Mouse (Mus musculus) frontal cortex, adult (tissue): Measurements from ENCODE around the gene Sapcd1.
A peak's percentile ranks its signal among the peaks of the same experiment; 100 is the strongest.
"Not testable (repeated sequence)": the region's sequence is repeated elsewhere in the genome, so short reads cannot be mapped to it uniquely, and the experiment has no call there.

ENCODE experiments used
- ATAC-seq: cut with Nextera tagmentation; 2 replicates; pipeline ENCODE4 v1.9.2; 2017; ENCODE audit warnings: mild to moderate bottlenecking, moderate library complexity, mixed read lengths; ENCODE audit not compliant: low TSS enrichment

The Sapcd1 gene

DNA sequence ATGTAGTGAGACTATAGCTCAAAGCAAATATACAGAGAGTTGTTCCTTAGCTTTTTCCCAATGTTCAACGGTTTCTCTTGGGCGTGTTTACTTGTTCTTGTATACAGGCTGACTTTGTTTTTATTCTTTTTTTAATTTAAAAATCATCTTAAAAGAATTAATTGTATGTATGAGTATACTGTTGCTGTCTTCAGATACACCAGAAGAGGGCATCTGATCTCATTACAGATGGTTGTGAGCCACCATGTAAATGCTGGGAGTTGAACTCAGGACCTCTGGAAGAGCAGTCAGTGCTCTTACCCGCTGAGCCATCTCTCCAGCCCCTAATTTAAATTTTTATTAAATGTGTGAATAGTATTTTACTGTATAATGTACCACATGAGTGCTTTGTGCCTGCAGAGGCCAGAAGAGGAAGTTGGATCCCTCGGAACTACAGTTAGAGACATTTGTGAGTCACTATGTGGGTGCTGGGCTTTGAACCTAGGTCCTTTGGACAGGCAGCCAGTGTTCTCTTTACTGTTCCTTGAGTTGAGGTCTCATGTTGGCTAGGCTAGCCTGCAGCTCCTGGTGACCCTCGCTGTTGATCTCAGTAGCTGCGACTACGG, 20.3 kb downstream of the Sapcd1 start:
- no peak for ATAC-seq

DNA sequence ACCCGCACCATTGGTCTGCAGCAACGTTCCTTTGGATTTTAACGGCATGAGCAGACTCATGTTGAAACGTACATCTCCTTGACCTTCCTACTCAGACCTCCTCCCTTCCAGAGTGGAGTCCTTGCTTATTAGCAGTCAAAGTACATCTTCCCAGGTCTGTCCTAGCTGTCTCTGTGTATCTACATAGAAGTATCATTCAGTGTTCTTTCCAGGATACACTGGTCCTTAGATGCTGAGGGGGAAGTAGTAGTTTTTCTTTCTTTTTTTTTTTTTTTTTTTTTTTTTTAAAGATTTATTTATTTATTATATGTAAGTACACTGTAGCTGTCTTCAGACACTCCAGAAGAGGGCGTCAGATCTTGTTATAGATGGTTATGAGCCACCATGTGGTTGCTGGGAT, 21.9 kb downstream of the Sapcd1 start:
- not testable (repeated sequence) for ATAC-seq

DNA sequence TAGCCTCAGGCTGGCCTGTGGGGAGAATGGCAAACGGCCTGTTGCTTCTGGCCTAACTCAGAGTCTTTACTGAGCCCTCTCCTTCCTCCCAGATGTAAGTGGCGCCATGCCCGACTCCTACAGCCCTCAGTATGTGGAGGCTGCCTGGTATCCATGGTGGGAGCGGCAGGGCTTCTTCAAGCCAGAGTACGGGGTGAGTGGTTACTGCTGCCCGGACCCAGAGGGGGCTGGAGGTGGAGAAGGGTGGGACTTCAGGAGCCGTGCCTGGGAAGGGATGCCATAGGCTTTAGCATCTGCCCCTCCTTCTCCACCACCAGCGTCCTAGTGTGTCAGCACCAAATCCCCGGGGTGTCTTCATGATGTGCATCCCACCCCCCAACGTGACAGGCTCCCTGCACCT, 22.7 kb downstream of the Sapcd1 start:
- no peak for ATAC-seq

DNA sequence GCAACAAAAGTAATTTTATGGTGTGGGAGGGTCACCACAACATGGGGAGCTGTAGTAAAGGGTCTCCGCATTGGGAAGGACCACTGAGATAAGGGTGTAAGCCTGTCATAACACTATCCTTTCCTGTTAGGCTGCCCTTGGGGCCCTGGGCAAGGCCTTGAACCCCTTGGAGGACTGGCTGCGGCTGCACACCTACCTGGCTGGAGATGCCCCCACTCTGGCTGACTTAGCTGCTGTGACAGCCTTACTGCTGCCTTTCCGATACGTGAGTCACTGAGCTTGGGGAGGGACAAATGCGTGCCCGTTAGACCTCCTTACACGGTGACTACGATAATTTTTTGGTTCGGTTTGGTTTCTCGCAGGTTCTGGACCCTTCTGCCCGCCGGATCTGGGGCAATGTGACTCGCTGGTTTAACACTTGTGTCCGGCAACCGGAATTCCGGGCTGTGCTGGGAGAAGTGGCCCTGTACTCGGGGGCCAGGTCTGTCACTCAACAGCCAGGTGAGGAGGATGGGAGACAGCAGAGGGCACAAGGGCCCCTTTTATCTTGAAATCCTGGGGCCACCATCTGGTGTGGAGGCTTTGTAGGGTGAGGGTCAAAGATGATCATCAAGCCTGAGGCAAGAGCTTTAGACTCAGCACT, 23.6 kb downstream of the Sapcd1 start:
- ATAC-seq: no peak

DNA sequence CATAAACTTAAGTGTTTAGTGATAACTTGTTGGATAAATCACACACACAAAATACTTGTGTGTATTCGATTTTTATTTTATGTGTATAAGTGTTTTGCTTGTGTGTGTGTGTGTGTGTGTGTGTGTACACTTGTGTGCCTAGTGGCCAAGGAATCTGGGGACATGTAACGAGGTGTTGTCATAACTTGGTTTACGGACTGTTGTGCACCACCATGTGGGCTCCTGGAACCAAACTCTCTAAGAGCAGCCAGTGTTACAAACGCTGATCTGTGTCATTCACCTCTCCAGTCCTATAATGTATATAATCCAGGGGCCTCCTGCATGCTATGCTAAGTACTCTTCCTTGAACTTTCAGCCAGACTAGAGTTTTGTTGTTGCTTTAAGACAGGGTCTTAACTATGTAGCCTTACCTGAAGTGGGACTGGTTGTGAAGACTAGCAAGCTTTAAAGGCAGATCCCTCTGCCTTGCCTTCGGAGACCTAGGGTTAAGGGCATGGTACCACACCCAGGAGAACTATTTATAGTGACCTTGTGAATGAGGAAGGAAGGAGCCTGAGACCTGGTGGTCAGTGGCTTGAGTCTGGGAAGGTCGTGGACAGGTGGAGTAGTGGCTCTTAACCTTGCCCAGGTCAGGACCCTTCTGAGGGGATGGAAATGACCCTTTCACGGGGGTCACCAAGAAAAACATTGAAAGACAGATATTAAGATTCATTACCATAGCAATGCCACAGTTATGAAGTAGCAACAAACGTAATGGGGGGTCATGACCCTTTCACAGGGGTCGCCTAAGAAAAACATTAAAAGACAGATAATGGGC, 24.6 kb downstream of the Sapcd1 start:
- no peak for ATAC-seq

DNA sequence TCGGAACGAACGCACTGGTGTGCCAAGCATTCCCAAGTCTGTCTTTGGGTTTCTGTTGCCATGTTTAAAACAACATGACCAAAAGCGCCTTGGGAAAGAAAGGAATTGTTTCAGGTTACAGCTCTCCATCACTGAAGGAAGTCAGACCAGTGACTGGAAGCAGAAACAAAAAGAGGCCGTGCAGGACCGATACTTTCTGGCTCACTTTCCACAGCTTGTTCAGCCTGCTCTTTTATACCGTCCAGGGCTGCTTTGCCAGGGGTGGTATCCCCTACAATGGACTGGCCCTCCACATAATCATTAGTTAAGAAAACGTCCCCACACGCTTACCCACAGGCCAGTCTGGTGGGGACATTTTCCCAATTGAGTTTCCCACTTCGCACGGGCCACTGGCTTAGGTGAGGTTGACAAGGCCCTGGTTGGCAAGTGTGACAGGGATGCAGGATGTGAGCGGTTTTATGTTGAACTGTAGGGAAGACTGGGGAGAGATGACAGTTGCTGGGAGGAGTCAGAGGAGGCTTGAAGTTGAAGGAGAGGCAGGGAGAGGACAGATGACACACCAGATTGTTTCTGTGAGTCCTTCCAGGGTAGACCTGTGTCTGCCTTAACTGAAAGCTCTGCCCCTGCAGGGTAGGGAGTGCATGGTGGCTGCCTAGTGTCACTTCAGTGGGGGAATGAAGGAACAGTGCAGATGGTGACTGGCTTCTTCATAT, 25.5 kb downstream of the Sapcd1 start:
- ATAC-seq: no peak

DNA sequence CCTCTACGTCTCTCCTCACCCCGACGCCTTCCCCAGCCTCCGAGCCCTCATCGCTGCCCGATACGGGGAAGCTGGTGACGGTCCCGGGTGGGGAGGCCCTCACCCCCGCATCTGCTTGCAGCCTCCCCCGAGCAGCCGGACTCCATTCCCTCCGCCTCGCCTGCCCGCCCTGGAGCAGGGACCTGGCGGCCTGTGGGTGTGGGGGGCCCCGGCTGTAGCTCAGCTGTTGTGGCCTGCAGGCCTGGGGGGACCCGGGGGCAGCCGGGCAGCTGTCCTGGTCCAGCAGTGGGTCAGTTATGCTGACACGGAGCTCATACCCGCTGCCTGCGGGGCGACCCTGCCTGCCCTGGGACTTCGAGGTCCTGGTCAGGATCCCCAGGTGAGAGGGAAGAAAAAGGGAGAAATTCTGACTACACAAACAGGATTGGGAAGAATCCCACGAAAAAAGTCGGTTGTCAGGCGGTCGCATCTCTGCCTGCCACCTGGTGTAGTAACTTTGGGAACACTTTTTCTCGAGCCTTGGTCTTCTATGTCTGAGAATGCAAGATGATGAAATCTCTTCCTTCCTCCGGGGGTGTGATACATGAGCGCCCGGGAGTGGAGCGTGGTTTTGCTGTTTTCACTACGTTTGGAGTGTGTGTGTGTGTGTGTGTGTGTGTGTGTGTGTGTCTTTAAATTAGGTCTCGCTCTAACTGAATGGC, 26.2 kb downstream of the Sapcd1 start:
- peak; percentile 45; the same call in 1 of the 2 replicates for ATAC-seq

DNA sequence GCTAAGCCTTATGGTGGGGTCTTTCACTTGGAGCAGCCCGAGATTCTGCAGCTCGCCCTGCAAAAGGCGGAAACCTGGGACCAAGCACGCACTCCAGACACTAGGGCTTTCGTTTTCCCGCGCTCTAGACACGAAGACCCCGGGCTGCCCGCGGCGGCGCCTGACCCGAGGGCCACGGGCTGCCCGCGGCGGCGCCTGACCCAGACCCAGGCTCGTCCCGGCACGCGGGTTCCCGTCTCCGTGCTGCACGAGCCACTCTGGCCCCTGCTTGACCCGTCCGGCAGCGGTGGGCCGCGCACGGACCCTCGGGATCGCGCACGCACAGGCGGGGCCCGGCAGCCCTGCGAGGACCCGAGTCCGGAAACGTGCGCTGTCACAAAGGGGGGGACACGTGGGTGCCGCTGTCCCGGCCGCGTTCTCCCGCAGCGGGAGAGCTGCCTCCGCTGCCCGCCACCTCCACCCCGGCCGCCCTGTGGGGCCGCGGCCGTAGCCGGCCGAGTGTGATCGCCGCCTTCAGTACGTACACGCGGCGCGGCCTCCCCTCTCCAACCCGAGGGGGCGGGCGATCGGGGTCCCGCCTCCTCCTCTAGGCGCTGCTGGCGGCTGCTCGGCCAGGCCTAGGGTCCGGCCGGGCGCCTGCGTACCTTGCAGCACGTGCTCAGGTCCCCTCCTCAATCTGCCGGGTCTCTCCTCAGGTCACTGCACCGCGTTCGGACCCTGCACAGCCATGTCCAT, 26.9 kb downstream of the Sapcd1 start, which contains the start of gene Vars:
Vars (plus strand) TSS at position 271 of the 735 bp plus-strand sequence.
- peak; percentile 76 for ATAC-seq

DNA sequence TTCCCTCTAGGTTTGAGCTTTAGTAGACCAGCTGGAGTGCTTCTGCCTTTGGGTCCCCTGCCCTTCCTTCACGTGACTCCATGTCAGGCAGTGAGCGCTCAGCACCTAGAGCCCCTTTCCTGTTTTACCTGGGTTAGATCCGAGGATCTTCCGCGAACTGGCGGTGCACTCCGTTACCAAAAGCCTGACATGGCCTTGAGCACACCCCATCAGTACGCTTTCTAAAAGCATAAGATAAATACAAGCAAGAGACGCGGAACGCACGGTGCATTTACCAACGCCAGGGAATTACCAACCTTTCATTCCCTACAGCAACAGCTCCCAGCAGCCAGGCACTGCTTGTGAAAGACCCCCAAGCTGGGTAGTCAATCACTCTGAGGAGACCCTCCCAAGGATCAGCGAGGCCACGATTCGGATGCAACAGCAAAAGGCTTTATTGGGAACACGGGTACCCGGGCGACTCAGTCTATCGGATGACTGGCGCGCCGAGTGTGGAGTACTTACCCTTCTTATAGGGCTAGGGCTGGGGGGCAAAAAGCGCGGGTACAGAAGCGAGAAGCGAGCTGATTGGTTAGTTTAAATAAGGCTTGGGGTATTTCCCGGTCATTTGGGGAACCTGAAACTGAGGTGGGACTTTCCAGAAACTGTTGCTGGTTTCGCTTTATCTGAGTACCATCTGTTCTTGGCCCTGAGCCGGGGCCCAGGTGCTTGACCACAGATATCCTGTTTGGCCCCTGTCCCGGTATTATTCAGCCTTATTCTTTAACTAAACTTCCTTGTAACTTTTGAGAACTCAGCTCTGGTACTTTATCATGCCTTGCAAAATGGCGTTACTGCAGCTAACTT, 27.7 kb downstream of the Sapcd1 start:
- ATAC-seq: not testable (repeated sequence)

DNA sequence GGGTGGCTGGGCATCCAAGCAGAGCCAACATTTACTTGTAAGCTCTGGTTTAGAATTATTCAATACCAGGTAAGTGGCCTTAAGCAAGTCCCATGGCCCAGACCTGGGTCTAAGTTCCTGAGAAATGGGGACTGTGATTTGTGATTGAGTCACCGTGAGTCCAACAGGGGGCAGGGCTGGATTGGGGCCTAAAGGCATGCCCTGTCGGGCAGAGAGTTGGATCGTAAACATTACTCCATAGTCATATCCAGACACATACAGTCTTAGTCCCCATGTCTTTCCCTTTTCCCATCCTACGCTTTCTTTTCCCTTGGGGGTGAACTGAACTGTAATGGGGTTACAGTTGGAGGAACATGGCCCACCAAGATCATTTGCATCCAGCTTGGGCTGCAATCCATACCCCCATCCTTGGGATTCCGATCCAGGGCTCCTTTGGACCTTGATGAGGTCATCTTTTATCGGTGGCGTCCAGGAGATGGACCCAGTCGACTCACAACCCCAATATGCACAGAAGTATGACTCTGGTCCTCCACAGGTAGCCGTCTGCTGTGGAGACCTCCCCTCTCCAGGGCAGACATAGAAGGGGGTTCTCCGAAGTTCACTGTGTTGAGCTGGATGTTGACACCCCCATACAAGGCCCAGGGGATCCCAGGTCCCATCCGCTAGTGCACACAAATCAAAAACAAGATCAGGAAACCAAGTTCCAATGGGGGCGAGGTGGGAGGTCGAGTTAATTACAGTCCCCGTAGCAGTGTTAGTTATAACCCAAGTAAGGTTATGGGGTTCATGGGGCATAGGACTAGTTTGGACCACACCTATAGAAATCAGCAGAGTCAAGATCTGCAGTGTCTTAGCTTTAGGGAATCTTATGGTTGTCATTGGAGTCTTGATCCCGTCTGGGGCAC, 29.0 kb downstream of the Sapcd1 start:
- no peak for ATAC-seq

DNA sequence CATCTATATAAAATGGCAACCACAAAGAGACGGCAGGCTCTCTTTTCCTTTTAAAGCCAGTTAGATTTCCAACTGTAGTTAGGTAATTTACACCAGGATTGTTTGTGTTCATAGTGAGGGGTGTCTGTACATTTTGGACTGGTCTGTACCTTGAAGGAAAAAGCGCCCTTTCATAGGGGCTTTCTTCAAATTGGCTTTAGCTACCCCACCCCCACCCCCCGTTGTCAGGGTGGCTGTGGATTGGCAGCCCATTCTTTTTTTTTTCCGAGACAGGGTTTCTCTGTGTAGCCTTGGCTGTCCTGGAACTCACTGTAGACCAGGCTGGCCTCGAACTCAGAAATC, 30.7 kb downstream of the Sapcd1 start:
- no peak for ATAC-seq

DNA sequence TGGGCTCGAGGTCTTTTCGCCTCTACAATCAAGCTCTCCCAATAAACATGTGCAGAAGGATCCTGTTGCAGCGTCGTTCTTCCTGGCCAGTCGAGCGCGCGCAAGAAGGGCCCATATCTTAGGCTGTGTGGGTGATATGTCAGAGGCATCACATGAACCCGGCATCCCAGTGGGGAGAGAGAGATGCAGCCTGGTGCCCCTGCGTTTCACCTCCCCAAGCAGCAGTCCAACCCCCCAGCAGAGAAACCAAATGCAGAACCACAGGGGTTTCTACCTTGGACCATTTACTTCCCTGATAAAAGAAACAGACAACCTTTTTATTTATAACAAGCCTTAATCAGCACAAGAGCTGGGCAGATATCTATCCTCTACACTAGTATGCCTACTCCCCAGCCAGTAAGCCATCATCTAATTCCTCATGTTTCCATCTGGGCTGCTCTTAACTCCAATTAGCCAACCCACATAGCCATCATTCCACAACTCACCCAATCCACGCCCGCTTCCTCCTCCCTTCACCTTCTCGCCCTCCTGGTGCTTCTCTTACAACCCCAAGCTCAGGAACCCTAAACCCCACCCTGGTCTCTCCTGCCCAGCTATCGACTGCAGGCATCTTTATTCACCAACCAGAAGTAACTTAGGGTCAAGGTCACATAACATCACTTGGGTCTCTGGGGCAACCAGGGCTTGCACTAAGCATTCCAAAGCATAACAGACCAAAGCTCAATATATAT, 31.2 kb downstream of the Sapcd1 start:
- ATAC-seq: no peak

DNA sequence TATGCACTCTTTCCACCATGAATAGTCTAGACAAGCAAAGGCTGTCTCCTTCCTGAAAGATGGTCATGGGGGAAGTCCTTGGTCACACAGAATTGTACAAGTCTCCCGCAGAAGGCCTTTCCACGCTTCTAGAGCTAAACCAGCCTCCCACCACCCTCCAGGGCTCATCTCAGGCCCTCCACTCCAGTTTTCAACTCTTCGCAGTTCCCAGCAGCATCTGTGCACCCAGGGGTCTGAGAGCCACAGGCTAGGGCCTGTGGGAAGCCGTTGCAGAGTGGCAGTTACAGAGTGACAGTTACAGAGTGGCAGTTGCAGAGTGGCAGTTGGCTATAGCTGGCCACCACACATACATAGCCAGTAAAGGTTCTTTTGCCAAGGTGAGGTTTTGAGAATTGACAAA, 31.9 kb downstream of the Sapcd1 start:
- ATAC-seq: not testable (repeated sequence)

DNA sequence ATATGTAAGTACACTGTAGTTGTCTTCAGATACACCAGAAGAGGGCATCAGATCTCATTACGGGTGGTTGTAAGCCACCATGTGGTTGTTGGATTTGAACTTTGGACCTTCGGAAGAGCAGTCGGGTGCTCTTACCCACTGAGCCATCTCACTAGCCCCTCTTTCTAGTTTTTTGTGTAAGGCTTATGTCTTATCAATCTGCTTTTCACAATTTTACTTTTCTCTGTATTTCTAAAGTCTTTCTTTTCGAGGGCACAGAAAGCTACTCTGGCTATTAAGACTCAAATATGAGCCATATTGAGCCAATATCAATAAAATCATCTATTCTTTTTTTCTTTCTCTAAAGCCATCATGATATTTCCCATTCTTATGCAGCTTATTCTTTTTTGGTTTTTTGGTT, 32.6 kb downstream of the Sapcd1 start:
- not testable (repeated sequence) for ATAC-seq

DNA sequence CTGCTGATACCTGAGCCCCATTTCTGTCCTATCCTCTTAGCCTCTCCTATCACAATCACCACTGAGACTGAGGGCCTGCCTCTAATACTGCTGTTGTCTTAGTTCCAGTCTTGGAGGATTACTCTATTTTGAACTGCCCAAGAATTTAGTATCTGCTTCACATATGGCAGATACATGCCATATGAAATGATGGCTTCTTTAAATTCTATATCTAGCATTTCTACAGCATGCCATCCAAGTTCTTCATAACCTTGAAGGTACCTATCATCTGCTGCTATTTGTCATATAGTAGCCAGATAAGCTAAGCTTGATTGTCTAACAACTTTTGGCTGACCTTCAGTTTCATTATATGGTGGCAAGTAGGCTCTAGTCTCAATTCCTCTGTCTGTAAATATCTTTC, 33.1 kb downstream of the Sapcd1 start:
- no peak for ATAC-seq

DNA sequence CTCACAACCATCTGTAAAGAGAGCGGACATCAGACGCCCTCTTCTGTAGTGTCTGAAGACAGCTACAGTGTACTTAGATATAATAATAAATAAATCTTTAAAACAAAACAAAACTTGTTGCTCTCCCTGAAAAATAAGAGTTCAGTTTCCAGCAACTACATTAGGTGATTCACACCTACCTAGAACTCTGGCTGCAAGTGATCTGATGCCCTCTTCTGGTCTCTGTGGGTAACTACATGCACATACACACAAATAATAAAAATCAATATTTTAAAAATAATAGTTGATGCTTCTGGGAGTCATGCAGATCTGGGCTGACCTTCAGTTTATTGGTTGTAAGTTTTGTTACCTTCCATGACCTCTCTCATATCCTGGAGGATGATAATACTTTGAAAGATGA, 43.6 kb downstream of the Sapcd1 start:
- ATAC-seq: no peak

DNA sequence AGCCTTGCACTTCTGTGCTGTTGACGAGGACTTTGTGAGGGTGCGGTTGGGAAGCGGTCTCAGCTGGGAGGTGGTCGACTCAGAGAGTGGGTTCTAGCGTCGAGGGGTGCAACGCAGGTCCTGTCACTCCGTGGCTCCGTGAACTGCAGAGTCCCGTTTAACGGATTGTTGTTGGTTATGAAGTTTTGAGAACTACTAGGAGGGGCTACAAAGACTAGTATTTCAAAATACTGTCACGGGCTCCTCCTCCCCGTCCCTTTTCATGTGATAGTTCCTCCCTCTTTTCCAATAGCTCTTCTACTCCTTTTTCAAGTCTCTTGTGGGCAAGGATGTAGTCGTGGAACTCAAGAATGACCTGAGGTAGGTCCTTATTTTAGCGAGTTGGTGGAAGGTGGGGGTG, 45.5 kb downstream of the Sapcd1 start:
- ATAC-seq: no peak

DNA sequence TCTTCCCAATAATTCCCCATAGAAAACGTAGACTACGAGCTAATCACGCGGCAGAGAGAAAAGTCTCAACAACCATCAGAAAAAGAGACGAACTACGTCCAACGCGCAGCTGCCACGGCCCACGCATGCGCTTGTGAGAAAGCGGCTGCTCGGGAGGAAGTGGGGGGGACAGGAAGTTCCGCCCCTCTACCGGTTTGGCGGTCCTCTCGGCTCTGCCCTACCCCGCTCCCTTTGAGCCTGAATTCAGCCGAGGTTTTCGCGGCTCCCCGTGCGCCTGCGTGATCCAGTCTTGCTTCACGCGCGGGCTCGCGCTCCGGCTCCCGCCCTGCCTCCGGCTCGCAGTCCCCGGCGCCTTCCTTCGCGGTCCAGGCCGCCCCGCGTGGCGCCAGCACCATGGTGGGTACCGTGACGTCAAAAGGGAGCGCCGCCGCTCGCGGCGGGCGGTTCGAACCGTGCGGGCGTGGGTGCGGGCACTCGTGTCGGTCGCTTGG, 46.1 kb downstream of the Sapcd1 start, which contains the start of gene Lsm2:
Lsm2 (plus strand) TSS at position 173 of the 491 bp plus-strand sequence.
- peak; percentile 92 for ATAC-seq
